Mouse (Mus musculus) testis, postnatal 14 days (tissue): Measurements from ENCODE around the gene Myh2.

ENCODE experiments used
- DNase-seq: peaks from one replicate; pipeline ENCODE4 v3.0.0; 2021; ENCODE audit warnings: low spot score

Myh2 gene

DNA sequence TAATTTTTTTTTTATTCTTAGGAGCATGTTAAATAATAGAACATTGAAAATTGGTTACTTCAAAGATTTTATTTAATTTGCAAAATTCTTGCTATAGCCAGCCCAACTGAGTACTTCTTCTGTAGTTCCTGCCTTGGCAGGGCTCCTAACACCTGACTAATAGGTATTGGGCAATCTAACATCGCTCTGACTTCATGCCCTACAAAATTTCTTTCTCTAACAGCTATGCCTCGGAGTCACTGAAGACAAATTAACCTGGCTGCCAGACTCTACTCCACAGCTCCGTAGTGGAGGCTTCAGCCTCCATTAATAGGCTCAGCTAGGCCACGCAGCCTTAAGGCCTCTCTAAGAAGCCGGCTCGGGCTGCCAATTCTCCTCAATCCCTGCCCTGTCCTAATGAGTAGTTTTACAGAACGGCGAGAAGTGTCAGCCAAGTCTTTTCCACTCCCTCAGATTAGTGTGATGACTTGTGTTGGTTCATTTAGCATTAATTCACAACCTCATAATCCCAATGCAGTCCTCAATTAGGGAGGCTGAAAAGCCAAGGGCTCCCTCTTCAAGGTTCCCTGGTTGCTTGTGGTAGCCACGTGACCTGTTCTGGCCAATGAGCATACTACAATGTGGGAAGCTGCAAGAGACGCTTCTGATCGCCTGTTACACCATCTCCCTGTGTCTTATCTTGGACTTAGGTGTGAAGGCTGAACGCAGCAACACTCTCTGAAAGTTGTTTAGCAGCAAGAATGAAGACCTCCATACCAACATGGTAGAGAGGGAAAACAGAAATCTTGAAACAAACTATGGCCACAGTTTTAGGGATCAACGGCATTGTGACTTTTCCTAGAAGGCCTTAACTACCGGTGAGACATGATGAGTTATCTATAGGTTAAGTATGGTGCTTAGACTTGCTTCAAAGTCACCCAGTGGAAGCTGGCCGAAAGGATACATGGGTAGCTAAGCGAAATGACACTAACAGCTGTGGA lies 18.9 kb upstream of the Myh2 start:
- DNase-seq = peak; percentile 20

DNA sequence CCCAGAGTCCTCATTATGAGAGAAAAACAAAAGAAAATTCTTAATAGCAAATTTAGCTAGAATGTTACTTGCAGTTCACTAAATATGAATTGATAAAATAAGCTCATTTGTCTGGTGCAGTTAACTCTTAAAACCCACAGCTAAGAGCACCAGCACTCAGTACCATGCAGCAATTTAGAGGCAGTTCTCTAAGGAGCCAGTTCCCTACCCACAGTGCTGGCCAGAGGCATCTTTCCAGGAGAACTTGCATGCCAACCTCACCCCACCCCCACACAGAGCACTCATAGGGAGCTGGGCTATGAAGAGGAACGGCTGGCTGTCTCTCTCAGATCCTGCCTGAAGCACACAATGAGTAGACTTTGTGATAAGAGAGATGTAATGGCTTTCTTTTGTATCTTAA lies 17.7 kb upstream of the Myh2 start:
- peak; percentile 5 for DNase-seq

DNA sequence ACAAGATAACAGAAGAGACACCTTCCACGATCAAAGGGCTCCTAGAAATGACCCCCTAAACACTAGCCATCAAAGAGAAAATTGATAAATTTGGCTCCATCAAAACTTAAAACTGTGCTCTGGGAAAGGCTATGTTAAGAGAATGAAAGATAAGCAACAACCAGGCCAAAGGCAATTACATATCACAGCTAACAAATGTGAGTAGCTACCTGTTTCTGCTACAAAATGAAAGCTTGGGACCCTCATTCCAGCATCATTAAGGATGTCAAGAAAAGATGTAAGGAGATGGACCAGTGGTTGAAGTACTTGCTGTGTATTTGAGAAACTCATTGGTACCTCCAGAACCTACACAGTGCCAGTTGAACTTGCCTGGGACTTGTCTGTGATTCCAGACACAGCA lies 17.0 kb upstream of the Myh2 start:
- no peak for DNase-seq

DNA sequence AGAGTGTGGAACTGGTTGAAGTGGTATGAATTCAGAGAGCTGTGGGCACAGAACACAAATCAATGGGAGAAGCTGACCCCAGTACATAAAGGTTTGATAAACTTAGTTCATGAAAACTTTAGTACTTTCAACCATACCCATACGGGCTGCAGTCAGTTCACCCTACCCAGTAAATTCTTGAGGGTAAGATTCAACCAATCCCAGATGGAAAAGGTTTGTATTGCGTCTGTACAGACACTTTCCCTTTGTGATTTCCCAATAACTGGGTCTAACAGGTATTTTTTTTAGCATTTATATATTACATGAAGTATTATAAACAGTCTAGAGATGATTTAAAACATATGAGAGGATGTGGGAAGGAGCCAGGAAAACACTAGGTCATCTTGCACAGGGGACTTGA lies 15.2 kb upstream of the Myh2 start:
- DNase-seq = no peak

GRCm38 (mm10) chr11:67160131-67160530 lies 10.7 kb upstream of the Myh2 start:
- DNase-seq = no peak

- DNase-seq = no peak
Measured at GRCm38 (mm10) chr11:67163701-67164100, 7.1 kb upstream of the Myh2 start.

DNA sequence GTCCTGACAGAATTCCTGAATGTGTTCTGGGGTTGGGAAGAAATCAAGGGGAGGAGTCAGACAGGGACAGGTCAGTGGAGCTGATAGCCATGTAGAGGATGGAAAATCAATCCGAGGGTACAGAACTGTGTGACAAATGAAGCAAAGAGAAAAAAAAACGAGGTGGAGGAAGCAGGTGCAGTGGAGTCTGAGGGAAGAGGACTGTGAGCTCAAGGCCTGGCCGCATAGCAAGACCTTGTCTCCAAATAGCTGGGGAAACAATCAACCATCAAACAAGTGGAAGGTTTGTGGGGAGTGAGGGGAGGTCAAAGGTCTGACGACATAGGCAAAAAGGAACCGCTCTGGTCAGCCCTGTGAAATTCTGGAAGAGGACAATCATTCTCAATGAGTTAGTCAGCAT lies 6.0 kb upstream of the Myh2 start:
- DNase-seq = no peak

GRCm38 (mm10) chr11:67169301-67169700 lies 1.5 kb upstream of the Myh2 start:
- no peak for DNase-seq

GRCm38 (mm10) chr11:67172439-67172838 lies 1.6 kb downstream of the Myh2 start:
- DNase-seq = no peak

- no peak for DNase-seq
Measured at GRCm38 (mm10) chr11:67176376-67176775, 5.5 kb downstream of the Myh2 start.

- no peak for DNase-seq
Measured at GRCm38 (mm10) chr11:67190316-67190715, 19.5 kb downstream of the Myh2 start.

GRCm38 (mm10) chr11:67190814-67191213 lies 20.0 kb downstream of the Myh2 start:
- DNase-seq = no peak

- DNase-seq = no peak
Measured at GRCm38 (mm10) chr11:67191496-67191895, 20.7 kb downstream of the Myh2 start.

DNA sequence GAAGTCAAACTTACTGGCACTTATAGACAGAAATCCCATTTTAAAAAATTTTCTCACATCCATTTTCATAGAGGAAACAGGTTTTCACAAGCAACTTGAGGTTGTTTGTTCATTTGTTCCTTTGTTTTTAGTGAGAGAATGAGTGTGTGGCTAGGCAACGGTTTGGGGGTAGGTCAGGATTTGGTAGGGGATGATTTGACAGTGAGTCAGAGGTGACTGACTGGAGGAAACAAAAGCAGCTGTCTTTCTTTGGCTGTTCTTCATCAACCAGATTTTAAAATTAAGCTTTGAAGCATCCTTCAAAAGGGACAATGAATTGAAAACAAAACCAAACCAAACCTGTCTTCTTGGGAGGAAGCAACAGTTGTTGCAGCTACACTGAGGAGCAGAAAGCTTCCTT lies 28.5 kb downstream of the Myh2 start:
- DNase-seq = no peak

DNA sequence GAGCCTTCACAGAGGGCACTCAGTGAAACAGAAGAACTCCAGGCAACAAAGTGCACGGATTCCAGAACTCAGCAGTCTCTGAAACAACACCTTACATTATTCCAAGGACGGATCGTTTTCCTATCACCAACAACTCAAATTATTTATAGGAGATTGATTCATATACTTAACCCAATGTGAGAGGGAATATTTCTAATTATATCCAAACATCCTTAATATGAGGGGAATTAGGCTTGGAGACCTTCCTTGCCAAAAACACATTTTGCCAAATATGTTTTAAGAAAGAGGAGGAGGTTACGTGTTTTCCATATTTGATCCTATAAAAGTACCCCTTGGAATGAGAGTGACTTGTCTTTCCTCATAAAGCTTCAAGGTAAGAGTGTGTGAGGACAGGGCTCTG lies 28.9 kb downstream of the Myh2 start, which contains the start of gene Myh1:
TSS of gene Myh1 (plus strand) at position 301 of the 400 bp plus-strand sequence.
- DNase-seq = no peak

- no peak for DNase-seq
Measured at GRCm38 (mm10) chr11:67204766-67205165, 33.9 kb downstream of the Myh2 start.

DNA sequence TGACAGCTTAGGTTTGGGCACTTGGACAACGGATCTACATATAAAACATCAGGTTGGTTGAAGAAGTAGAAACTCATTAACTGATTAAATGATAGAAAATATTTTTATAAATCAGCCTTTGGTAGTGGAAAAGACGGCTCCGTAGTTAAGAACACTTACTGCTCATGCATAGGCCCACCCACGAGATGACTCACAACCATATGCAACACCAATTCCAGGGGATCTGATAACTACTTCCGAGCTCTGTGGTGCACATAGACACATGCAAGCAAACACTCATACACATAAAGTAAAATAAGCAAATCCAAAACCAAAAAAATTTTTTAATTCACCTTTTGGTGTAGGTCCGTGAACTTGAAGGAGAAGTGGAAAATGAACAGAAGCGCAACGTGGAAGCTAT lies 51.0 kb downstream of the Myh2 start:
- no peak for DNase-seq

DNA sequence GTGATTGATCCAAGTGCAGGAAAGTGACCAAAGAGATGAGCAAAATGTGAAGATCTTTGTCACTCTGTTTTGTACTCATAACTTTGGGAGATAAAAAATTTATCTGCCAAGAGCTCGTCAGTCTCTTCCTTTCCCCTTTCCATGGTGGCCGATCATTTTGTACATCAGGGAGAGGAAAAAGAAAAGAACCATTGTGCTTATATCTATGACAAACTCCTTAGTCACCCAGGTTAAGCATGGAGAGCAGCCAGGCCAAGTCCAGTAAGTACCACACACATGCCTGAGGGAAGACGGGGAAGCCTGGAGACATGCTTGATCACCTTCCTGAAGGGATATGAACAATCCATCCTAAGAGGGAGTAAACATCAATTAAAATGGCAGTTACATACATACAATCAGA lies 53.6 kb downstream of the Myh2 start:
- no peak for DNase-seq

DNA sequence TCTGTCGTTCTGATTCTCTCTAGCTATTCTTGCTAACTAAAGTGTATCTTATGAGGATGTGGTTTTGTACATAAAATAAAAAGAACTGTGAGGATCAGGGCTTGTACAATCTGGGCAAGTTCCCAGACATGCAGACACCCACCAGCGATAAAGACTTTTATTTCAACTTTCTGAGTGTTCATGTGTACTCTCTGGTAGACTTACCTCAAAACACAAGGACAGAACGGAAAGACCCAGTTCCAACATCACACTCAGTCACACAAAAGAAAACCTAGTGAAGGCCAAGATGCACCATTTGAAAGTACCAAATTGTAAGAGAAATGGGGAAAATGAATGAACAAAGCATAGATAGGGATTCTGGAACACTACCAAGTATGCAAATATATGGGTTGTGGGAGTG lies 57.9 kb downstream of the Myh2 start:
- no peak for DNase-seq

DNA sequence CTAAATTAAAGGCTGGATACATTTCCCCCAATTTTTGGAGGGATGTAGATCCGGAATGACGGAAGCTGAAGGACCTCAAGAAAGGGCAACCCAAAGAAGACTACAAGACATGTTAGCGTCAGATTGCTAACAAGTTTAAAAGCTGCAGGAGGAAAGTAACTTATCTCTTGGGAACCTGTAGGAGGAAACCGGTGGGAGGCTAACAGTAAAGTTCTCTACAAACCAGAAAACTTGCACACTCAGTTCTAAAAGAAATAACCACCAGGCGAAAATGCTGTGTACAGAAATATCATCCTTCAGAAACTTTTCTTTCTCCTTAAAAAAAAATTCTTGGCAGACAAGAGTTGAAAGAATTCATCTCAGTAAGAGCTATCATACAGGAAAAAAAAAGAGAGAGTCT lies 58.3 kb downstream of the Myh2 start:
- peak; percentile 42 for DNase-seq

- no peak for DNase-seq
Measured at GRCm38 (mm10) chr11:67229946-67230345, 59.1 kb downstream of the Myh2 start.

DNA sequence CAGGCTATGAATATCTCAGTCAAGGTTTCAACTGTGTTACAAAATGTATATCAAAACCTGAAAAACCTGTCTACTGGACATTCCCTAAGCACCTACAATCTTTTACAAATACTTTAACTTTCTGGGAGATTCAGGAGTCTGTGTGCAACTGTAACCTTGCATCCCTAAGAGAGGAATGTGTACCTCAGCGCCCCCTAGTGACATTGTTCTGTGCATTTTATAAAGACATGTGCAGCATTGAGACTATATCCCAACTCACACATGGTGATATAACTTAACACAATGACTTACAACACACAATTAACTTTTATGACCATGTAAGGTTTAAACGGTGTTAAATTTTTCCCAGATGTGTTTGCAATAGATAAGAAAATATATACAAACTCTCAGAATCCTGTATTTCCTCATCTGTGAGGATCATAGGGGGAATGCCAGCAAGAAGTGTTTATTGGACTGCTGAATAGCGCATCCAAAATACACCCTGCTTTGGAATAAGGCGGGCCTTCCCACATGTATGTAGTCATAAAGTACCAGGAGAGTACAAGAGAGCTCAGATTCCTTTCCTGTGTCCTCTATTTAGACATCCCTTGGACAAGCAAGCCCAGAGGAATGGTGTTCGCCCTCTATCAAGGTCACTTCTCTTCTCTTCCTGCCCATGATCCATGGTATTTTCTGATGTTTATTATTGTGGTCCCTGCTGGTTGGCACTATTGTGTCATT lies 65.0 kb downstream of the Myh2 start:
- DNase-seq = peak; percentile 25

DNA sequence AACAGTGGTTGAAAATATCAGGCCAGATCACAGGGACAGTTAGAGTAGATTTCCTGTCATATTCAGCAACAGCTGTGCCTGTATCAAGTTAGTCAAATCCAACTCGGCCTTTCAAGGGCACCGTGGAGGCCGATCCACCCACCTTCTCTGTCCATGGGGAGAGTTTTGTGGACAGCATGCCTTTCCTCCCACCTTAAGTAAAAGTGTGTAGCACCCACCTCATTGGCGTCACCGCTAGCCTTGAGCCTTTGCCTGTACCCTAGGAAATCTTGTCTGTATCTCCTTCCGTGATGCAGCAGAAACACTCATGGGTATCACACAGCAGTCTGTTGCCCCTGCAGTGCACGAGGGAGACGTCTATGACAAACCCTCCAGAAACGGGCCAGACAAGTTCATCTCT lies 66.0 kb downstream of the Myh2 start:
- no peak for DNase-seq
